Mouse (Mus musculus) liver, adult 2 months (tissue): ENCODE data around the gene B4galt5. TPM values are rescaled to one million over a fixed set of nuclear protein-coding genes. Genes with fewer than 3 reads are reported as not detected.

Experiments
- DNase-seq: peaks from one replicate; pipeline ENCODE4 v3.0.0-alpha.2; 2011; ENCODE audit warnings: low read depth, low spot score; ENCODE audit errors: extremely low read depth
- H3K27ac ChIP-seq: fragments of 200-500 bp; replicated peaks from 2 replicates; pipeline ENCODE4 v1.5.1; 2012; ENCODE audit warnings: low read depth, mild to moderate bottlenecking, control low read depth, inconsistent platforms, low read length; ENCODE audit not compliant: insufficient read depth
- H3K27me3 ChIP-seq: fragments of 200-500 bp; 2 replicates; pipeline ENCODE4 v1.6.1; 2012; ENCODE audit warnings: mild to moderate bottlenecking, moderate library complexity, low read length, inconsistent platforms; ENCODE audit not compliant: control insufficient read depth, insufficient read depth
- H3K36me3 ChIP-seq: fragments of 200-500 bp; 2 replicates; pipeline ENCODE4 v1.6.1; 2012; ENCODE audit warnings: low read length, inconsistent platforms; ENCODE audit not compliant: control insufficient read depth, insufficient read depth
- H3K4me1 ChIP-seq: fragments of 200-500 bp; 2 replicates; pipeline ENCODE4 v1.6.1; 2011; ENCODE audit warnings: low read length; ENCODE audit not compliant: control insufficient read depth, insufficient read depth
- H3K4me3 ChIP-seq: fragments of 200-500 bp; 2 replicates; pipeline ENCODE4 v1.5.1; 2011; ENCODE audit warnings: low read depth, mild to moderate bottlenecking, control low read depth, low read length, moderate library complexity; ENCODE audit not compliant: insufficient read depth
- H3K79me2 ChIP-seq: fragments of 200-500 bp; 2 replicates; pipeline ENCODE4 v1.6.1; 2012; ENCODE audit warnings: inconsistent platforms, mild to moderate bottlenecking, low read length, moderate library complexity; ENCODE audit not compliant: control insufficient read depth, insufficient read depth
- H3K9ac ChIP-seq: fragments of 200-500 bp; 2 replicates; pipeline ENCODE4 v1.6.1; 2012; ENCODE audit warnings: low read depth, mild to moderate bottlenecking, control low read depth, inconsistent platforms, low read length
- CTCF ChIP-seq: fragments of 200-500 bp; IDR thresholded peaks from 2 replicates; pipeline ENCODE4 v1.5.1; 2011; ENCODE audit warnings: low read depth, low read length, control low read depth
- POLR2A ChIP-seq: fragments of 200-500 bp; IDR thresholded peaks from 2 replicates; pipeline ENCODE4 v1.6.1; 2011; ENCODE audit warnings: low read length, control low read depth; ENCODE audit not compliant: insufficient read depth; ENCODE audit errors: extremely low read depth
- whole genome bisulfite sequencing: fragments of 180-500 bp; shearing (Covaris S2); methylation state at CpG from one replicate; pipeline ENCODE4 v1.1.7; 2018; 5-methylcytosine and 5-hydroxymethylcytosine counted together
- polyA plus RNA-seq: library from polyadenylated mRNA; depleted of rRNA; stranded (reverse); fragments of >200 nt; gene quantifications from 2 replicates; pipeline ENCODE4 v1.2.3, GENCODE M21; 2012
- total RNA-seq: library from RNA; depleted of rRNA; stranded (reverse); fragments of >200 nt; gene quantifications from 2 replicates; pipeline ENCODE4 v1.2.3, GENCODE M21; 2014

The B4galt5 gene
- total and polyA plus RNA-seq, 2 experiments, result 8.1 to 15.7 TPM

- Histone ChIP-seq H3K4me1 (peaks cover 7% of the 10 kb centered on the region), H3K27ac (no peak overlapping the region), H3K36me3 (no peaks in the 10 kb centered on the region), H3K4me3 (no peak overlapping the region), H3K27me3 (no peaks in the 10 kb centered on the region), H3K9ac (no peak overlapping the region), H3K79me2 (no peaks in the 10 kb centered on the region)
- no peak for TF ChIP-seq POLR2A
- no peak for TF ChIP-seq CTCF
- no peak for DNase-seq
- WGBS, result 92% methylated on average over 5 of the region's 5 CpGs
These were observed 26.7 kb upstream of the B4galt5 start for GRCm38 (mm10) chr2:167375688-167376087.

- no peak overlapping the region for H3K27ac ChIP-seq
- peaks cover 2% of the 10 kb centered on the region; the same call in 1 of the 2 replicates for H3K4me1 ChIP-seq
- 79% methylated on average over 9 of the region's 9 CpGs for WGBS
- DNase-seq, result no peak
- H3K36me3 ChIP-seq, result no peaks in the 10 kb centered on the region
- no peak overlapping the region for H3K9ac ChIP-seq
- no peak for TF ChIP-seq POLR2A
- no peak for TF ChIP-seq CTCF
- no peak overlapping the region for H3K4me3 ChIP-seq
- no peaks in the 10 kb centered on the region for H3K27me3 ChIP-seq
- H3K79me2 ChIP-seq, result no peaks in the 10 kb centered on the region
These were observed 26.2 kb upstream of the B4galt5 start for GRCm38 (mm10) chr2:167375135-167375534.

DNA sequence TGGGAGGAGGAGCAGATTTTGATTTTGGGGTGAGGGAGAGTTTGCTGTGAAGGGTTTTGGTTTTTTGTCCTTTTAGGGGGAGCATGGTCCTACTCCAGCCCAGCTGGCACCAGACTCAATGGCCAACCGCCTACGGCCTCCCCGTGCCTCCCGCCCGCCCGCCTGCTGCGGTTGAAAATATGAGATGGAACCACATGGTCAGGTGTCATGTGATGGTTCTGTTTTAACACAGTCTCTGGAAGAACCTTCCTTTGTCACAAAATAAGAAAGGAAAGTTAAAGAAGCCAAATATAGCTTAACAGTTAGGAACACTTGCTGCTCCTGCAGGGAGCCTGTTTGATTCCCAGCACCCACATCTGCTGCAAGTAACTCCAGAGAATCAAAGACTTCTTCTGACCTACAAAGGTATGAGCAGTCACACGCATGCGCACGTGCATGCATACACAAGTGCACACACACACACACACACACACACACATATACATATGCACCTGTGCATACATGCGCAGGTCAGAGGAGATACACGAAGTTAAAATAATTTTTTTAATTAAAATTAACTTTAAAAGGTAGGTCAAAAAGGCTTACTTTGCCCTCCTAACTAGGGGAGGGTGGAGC is 25.3 kb upstream of the B4galt5 start:
- no peak overlapping the region for H3K9ac ChIP-seq
- H3K4me1 ChIP-seq, result peaks cover 2% of the 10 kb centered on the region; the same call in 1 of the 2 replicates
- no peak for TF ChIP-seq POLR2A
- TF ChIP-seq CTCF, result no peak
- 95% methylated on average over 12 of the region's 12 CpGs for WGBS
- DNase-seq, result no peak
- H3K27ac ChIP-seq, result no peak overlapping the region
- H3K79me2 ChIP-seq, result no peaks in the 10 kb centered on the region
- no peaks in the 10 kb centered on the region for H3K36me3 ChIP-seq
- H3K27me3 ChIP-seq, result no peaks in the 10 kb centered on the region
- no peak overlapping the region for H3K4me3 ChIP-seq

GRCm38 (mm10) chr2:167373266-167373665 is 24.3 kb upstream of the B4galt5 start:
- H3K27me3 ChIP-seq, result no peaks in the 10 kb centered on the region
- 68% methylated on average over 5 of the region's 5 CpGs for WGBS
- DNase-seq, result no peak
- no peak overlapping the region for H3K4me3 ChIP-seq
- no peaks in the 10 kb centered on the region for H3K79me2 ChIP-seq
- TF ChIP-seq CTCF (no peak), POLR2A (no peak)
- no peak overlapping the region for H3K9ac ChIP-seq
- H3K36me3 ChIP-seq, result no peaks in the 10 kb centered on the region
- no peaks in the 10 kb centered on the region for H3K4me1 ChIP-seq
- H3K27ac ChIP-seq, result no peak overlapping the region

DNA sequence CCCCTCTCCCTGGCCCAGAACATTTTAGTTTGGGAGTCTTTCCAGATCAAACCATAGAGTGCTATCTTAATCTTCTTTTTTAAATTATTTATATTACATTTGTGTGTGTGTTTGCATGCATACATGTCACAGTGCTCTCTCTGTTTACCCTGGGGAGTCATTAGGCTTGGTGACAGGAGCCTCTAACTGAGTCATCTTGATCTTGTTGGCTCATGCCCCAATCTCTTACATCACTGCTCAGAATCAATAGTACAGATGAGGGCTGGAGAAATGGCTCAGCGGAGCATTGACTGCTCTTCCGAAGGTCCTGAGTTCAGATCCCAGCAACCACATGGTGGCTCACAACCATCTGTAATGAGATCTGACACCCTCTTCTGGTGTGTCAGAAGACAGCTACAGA is 22.5 kb upstream of the B4galt5 start:
- Histone ChIP-seq H3K9ac (no peak overlapping the region), H3K79me2 (no peaks in the 10 kb centered on the region), H3K27me3 (no peaks in the 10 kb centered on the region), H3K4me1 (no peaks in the 10 kb centered on the region), H3K4me3 (no peak overlapping the region), H3K36me3 (no peaks in the 10 kb centered on the region), H3K27ac (no peak overlapping the region)
- DNase-seq, result peak; percentile 76
- WGBS, result 25% methylated on average over 2 of the region's 2 CpGs
- TF ChIP-seq CTCF (no peak), POLR2A (no peak)

DNA sequence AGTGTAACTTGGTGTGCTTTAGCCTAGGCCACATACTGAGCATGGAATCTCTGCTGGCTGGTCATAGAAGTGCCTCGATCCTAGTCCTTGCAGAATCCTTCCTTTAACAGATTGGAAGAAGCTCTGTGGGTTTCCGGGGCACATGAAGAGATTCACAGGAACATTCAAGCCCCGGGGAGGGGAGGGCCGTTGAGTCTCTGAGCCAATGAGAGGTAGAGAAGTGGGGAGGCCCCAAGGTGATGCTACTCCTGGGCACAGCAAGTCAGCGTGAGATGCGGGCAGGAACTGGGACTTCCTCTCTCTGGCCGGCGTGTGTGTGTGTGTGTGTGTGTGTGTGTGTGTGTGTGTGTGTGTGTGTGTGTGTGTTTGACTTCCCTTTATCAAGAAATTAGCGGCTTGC is 19.3 kb upstream of the B4galt5 start:
- Histone ChIP-seq H3K27ac (0 out of 2 replicates have a peak overlapping the region, but pooled peaks have one; percentile 4), H3K9ac (no peak overlapping the region), H3K4me3 (no peak overlapping the region), H3K36me3 (no peaks in the 10 kb centered on the region), H3K79me2 (no peaks in the 10 kb centered on the region), H3K27me3 (no peaks in the 10 kb centered on the region), H3K4me1 (no peaks in the 10 kb centered on the region)
- DNase-seq, result no peak
- TF ChIP-seq POLR2A (no peak), CTCF (no peak)
- WGBS, result 56% methylated on average over 9 of the region's 9 CpGs
